Mouse (Mus musculus): ENCODE measurements around the gene Fli1. TPM values are rescaled to one million over a fixed set of nuclear protein-coding genes. Genes with fewer than 3 reads are reported as not detected.

Fli1 gene
- polyA plus RNA-seq, 1 experiment from 2014 or later: 22.8 TPM

DNA sequence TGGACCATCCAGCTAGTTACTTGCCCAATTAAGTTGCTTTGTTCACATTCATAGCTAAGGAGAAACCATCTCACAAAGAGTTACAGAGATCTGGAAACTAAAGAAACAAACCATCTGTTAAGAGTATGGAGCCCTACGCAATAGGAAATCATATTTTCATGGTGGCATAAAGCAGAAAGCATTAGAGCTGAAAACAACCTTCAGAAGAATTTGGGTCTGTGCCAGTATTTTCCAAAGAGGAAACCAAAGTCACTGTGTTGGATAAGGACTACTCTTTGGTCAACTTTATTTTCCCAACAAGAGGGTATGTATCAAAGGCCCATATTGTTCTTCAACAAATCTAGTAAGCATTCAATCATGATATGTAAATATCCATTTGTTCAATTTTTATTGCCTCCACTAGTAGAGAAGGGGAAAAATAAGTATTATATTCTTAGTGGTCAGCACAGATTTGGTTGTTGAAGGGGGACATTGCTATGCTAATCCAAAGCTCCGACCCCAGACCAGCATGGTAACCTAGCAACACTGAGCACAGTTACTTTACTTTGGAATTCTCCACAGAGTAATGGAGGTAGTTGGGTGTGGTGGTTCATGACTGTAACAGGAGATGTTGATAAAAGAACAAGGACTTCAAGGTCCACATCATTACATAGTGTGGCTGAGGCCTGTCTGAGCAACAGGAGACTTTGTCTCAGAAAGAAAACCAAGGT lies 20.0 kb downstream of the Fli1 start:
- Histone ChIP-seq H3K27me3 (ENCODE audit: control insufficient read depth, insufficient read depth, low read length) (no peaks in the 10 kb centered on the region), H3K9me3 (ENCODE audit: control insufficient read depth, low read length) (no peaks in the 10 kb centered on the region), H3K27ac (ENCODE audit: low read depth, low read length) (no peak overlapping the region), H3K4me1 (ENCODE audit: control insufficient read depth, insufficient read depth, low read length) (peaks cover 5% of the 10 kb centered on the region; the same call in 1 of the 2 replicates), H3K4me2 (ENCODE audit: low read depth) (no peak overlapping the region), H3K9ac (ENCODE audit: low read length) (no peak overlapping the region), H3K4me3 (ENCODE audit: low read depth, low read length) (no peak overlapping the region), H3K36me3 (ENCODE audit: control insufficient read depth, insufficient read depth, low read length) (no peaks in the 10 kb centered on the region)
- no peak for ATAC-seq (ENCODE audit: insufficient read depth, low FRiP score, low TSS enrichment)
- no peak for DNase-seq (ENCODE audit: low spot score)
- 61% methylated on average over 2 of the region's 2 CpGs for WGBS

DNA sequence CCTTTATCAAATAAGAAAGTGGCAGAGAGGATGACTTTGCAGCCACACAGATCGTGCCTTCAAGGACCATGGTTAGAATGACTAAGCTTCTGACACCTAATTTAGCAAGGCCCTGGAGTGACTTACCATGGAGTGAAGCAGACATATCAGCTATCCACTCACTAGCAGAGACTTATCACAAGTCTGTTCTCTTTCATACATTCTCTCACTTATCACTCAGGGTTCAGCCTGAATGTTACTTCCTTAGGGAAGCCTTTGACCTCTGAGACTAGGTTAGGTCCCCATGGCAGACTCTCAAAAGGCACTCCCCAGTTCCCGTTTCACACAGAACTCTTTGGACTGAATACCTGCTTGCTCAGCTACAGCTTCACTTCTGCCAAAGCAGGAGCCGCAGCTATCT lies 21.3 kb downstream of the Fli1 start:
- H3K4me3 ChIP-seq (ENCODE audit: low read depth, low read length): no peak overlapping the region
- peaks cover 5% of the 10 kb centered on the region; the same call in 1 of the 2 replicates for H3K4me1 ChIP-seq (ENCODE audit: control insufficient read depth, insufficient read depth, low read length)
- no peak overlapping the region for H3K27ac ChIP-seq (ENCODE audit: low read depth, low read length)
- H3K9ac ChIP-seq (ENCODE audit: low read length): no peak overlapping the region
- no peak for ATAC-seq (ENCODE audit: insufficient read depth, low FRiP score, low TSS enrichment)
- H3K36me3 ChIP-seq (ENCODE audit: control insufficient read depth, insufficient read depth, low read length): no peaks in the 10 kb centered on the region
- 79% methylated on average over 3 of the region's 3 CpGs for WGBS
- no peak for DNase-seq (ENCODE audit: low spot score)
- no peaks in the 10 kb centered on the region for H3K9me3 ChIP-seq (ENCODE audit: control insufficient read depth, low read length)
- no peak overlapping the region for H3K4me2 ChIP-seq (ENCODE audit: low read depth)
- H3K27me3 ChIP-seq (ENCODE audit: control insufficient read depth, insufficient read depth, low read length): no peaks in the 10 kb centered on the region

DNA sequence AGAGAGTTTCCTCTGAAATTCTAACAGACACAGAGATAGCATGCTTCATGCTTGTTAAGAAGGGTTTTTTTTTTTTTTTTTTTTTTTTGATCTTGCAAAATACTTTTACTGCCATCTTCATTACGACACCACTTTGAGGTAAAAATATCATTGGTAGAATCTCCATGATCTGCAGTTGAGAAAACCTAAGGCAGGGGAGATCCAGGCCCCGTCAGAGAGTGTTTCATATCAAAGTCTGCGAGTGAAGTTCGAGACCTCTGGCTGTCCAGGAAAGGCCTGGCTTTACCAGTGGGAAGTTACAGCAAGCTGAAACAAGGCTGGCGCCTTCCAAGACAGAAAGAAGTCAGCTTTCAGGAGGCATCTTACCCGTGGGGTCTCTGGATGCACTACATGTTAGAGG lies 21.8 kb downstream of the Fli1 start:
- no peak overlapping the region for H3K4me3 ChIP-seq (ENCODE audit: low read depth, low read length)
- WGBS: 86% methylated on average over 6 of the region's 6 CpGs
- DNase-seq (ENCODE audit: low spot score) (no peak), ATAC-seq (ENCODE audit: insufficient read depth, low FRiP score, low TSS enrichment) (no peak)
- no peak overlapping the region for H3K9ac ChIP-seq (ENCODE audit: low read length)
- no peaks in the 10 kb centered on the region for H3K36me3 ChIP-seq (ENCODE audit: control insufficient read depth, insufficient read depth, low read length)
- no peak overlapping the region for H3K4me2 ChIP-seq (ENCODE audit: low read depth)
- H3K4me1 ChIP-seq (ENCODE audit: control insufficient read depth, insufficient read depth, low read length): peaks cover 5% of the 10 kb centered on the region; the same call in 1 of the 2 replicates
- H3K9me3 ChIP-seq (ENCODE audit: control insufficient read depth, low read length): no peaks in the 10 kb centered on the region
- no peaks in the 10 kb centered on the region for H3K27me3 ChIP-seq (ENCODE audit: control insufficient read depth, insufficient read depth, low read length)
- H3K27ac ChIP-seq (ENCODE audit: low read depth, low read length): no peak overlapping the region

DNA sequence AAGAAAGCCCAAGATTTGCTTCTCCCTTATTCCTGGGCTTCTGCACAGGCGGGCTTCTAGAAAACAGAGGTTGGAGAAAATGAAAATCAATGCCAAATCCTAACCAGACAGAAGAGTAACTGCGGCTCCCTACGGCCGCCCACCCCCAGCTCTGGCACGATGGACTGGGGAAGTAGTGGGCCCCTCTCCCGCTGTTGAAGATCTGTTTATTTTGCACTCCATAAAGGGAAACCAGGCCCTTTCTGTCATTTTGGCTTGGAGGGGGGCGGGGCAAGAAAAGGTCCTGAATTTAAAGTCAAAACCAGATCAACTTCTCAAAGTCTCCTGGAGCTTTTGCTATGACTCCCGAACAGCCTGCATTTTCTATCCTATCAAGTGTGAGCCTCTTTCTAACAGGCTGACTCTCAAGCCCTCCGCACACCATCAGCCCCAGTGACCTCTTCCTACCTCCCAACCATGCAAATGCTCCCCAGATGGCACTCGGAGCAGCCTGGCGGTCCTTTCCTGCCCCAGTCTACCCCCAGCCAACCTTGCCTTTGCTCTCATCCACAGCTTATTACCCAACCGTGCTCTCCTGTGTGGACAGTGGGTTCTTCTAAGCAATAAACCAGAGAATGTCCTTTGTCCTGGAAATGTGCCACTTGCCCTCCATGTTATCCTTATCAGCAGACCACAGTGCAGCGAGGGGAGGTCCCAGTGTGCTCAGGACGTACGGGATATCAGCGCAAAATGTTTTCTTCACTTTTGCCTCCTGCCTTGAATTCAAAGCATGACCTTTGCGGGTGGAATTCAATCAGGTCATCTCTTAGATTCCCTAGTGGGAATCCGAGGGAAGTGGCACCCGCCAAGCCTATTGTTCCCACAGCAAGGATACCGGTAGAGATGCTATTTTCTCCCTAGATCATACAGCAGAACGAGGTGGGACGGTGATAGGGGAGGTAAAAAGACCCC lies 23.3 kb downstream of the Fli1 start:
- H3K27me3 ChIP-seq (ENCODE audit: control insufficient read depth, insufficient read depth, low read length): no peaks in the 10 kb centered on the region
- ATAC-seq (ENCODE audit: insufficient read depth, low FRiP score, low TSS enrichment) (no peak), DNase-seq (ENCODE audit: low spot score) (no peak)
- WGBS: 62% methylated on average over 22 of the region's 22 CpGs
- H3K4me3 ChIP-seq (ENCODE audit: low read depth, low read length): no peak overlapping the region
- H3K9ac ChIP-seq (ENCODE audit: low read length): no peak overlapping the region
- 0 out of 2 replicates have a peak overlapping the region, but pooled peaks have one; percentile 4 for H3K27ac ChIP-seq (ENCODE audit: low read depth, low read length)
- peaks cover 9% of the 10 kb centered on the region; the same call in 1 of the 2 replicates for H3K4me1 ChIP-seq (ENCODE audit: control insufficient read depth, insufficient read depth, low read length)
- H3K36me3 ChIP-seq (ENCODE audit: control insufficient read depth, insufficient read depth, low read length): no peaks in the 10 kb centered on the region
- H3K4me2 ChIP-seq (ENCODE audit: low read depth): no peak overlapping the region
- no peaks in the 10 kb centered on the region for H3K9me3 ChIP-seq (ENCODE audit: control insufficient read depth, low read length)

DNA sequence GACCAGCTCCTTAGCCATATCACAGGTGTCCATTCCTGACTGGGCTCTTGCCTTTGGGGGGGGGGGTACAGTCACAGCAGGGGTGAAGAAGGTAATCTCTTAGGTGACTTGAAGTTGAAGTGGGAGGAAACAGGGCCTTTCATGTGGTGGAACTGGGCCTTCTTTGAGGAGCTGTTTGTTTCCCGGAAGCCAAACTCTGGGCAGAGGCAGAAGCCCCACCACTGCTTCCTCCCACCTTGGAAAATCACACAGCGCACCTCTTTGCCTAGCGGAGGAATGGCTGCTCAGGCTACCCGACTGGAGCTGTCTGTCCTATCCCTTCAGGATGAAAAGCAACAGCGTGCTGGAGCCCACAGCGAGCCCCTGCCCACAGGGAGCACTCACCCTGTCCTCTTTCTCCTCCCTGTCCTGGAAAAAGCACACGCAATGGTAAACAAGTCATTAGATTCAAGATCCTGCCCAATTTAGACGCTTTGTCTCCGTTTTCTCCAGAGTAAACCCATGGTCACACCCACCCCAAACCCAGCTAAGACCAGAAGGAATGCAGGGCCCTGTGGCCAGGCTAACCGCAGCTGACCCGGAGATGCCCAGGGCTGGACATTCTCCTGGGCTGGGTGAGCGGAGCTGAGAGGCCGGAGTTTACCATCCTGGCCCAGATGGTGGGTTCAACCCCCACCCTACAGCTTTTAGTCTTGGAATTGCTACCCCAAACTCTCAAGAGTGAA lies 24.1 kb downstream of the Fli1 start:
- Histone ChIP-seq H3K9me3 (ENCODE audit: control insufficient read depth, low read length) (no peaks in the 10 kb centered on the region), H3K27me3 (ENCODE audit: control insufficient read depth, insufficient read depth, low read length) (no peaks in the 10 kb centered on the region), H3K4me2 (ENCODE audit: low read depth) (no peak overlapping the region), H3K4me1 (ENCODE audit: control insufficient read depth, insufficient read depth, low read length) (peaks cover 9% of the 10 kb centered on the region; the same call in 1 of the 2 replicates), H3K27ac (ENCODE audit: low read depth, low read length) (no peak overlapping the region), H3K9ac (ENCODE audit: low read length) (no peak overlapping the region), H3K4me3 (ENCODE audit: low read depth, low read length) (no peak overlapping the region), H3K36me3 (ENCODE audit: control insufficient read depth, insufficient read depth, low read length) (no peaks in the 10 kb centered on the region)
- 73% methylated on average over 13 of the region's 13 CpGs for WGBS
- DNase-seq (ENCODE audit: low spot score) (no peak), ATAC-seq (ENCODE audit: insufficient read depth, low FRiP score, low TSS enrichment) (no peak)

DNA sequence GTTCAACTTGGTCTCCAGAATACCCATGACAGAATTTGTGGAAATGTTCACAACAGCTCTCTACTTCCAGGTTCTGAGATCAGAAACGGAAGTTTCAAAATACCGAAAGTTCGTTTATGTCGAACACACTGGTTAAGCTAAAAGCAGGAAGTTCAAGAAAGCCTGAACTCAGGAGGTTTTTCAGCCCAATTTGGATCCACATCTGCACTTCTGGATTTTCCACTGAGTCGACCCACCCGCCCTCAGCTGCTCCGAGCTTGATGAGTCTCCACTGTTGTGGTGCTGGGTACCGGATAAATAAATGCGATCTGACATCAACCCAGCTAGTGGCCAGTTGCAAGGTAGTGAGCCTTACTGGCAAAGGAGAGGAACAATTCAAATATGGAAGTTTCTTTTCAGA lies 26.0 kb downstream of the Fli1 start:
- H3K9me3 ChIP-seq (ENCODE audit: control insufficient read depth, low read length): no peaks in the 10 kb centered on the region
- H3K27me3 ChIP-seq (ENCODE audit: control insufficient read depth, insufficient read depth, low read length): no peaks in the 10 kb centered on the region
- H3K4me3 ChIP-seq (ENCODE audit: low read depth, low read length): no peak overlapping the region
- 80% methylated on average over 9 of the region's 9 CpGs for WGBS
- ATAC-seq (ENCODE audit: insufficient read depth, low FRiP score, low TSS enrichment): no peak
- no peak for DNase-seq (ENCODE audit: low spot score)
- H3K4me2 ChIP-seq (ENCODE audit: low read depth): no peak overlapping the region
- no peaks in the 10 kb centered on the region for H3K36me3 ChIP-seq (ENCODE audit: control insufficient read depth, insufficient read depth, low read length)
- no peak overlapping the region for H3K9ac ChIP-seq (ENCODE audit: low read length)
- peaks cover 9% of the 10 kb centered on the region; the same call in 1 of the 2 replicates for H3K4me1 ChIP-seq (ENCODE audit: control insufficient read depth, insufficient read depth, low read length)
- no peak overlapping the region for H3K27ac ChIP-seq (ENCODE audit: low read depth, low read length)

DNA sequence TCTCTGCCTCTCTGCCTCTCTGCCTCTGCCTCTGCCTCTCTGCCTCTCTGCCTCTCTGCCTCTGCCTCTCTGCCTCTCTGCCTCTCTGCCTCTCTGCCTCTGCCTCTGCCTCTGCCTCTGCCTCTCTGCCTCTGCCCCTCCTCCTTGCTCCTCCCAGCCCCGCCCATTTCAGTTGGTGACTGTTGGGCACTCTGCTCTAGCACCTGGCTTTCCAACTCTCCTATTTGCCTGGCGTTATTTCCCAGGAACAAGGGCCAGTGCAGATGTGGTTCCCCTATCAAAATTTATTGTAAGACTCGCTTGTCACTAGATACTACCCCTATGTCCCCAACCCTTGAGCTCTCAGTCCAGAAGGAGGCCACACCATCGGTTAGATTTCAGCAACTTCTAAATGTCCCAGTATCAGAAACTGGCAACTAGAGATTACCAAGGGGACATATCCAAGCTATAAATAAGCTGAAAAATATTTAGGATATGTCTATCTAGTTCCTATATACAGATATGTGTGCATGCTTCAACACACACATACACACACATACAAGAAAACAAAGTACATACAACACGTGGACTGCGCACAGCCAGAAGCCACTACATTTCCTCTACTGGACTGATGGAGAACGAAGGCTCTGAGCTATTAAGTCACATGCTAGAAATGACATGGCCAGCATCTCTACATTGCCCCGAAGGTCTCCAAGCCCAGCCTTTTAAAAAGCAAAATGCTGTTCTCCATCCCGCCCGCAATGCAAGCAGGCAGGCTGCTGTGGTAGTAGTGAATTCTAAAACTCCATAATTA lies 26.6 kb downstream of the Fli1 start:
- H3K9ac ChIP-seq (ENCODE audit: low read length): no peak overlapping the region
- H3K4me1 ChIP-seq (ENCODE audit: control insufficient read depth, insufficient read depth, low read length): peaks cover 9% of the 10 kb centered on the region; the same call in 1 of the 2 replicates
- DNase-seq (ENCODE audit: low spot score) (no peak), ATAC-seq (ENCODE audit: insufficient read depth, low FRiP score, low TSS enrichment) (no peak)
- no peak overlapping the region for H3K4me2 ChIP-seq (ENCODE audit: low read depth)
- H3K9me3 ChIP-seq (ENCODE audit: control insufficient read depth, low read length): no peaks in the 10 kb centered on the region
- H3K36me3 ChIP-seq (ENCODE audit: control insufficient read depth, insufficient read depth, low read length): no peaks in the 10 kb centered on the region
- 82% methylated on average over 10 of the region's 10 CpGs for WGBS
- no peaks in the 10 kb centered on the region for H3K27me3 ChIP-seq (ENCODE audit: control insufficient read depth, insufficient read depth, low read length)
- no peak overlapping the region for H3K27ac ChIP-seq (ENCODE audit: low read depth, low read length)
- H3K4me3 ChIP-seq (ENCODE audit: low read depth, low read length): no peak overlapping the region
